Mouse (Mus musculus) bone marrow, adult 2 months (tissue): ENCODE measurements around the gene Rab6b. TPM values are rescaled to one million over a fixed set of nuclear protein-coding genes. Genes with fewer than 3 reads are reported as not detected.

Experiments
- H3K27ac ChIP-seq: fragments of 200-500 bp; 2 replicates; pipeline ENCODE4 v1.5.1; 2012; ENCODE audit warnings: low read depth, mild to moderate bottlenecking, control low read depth, inconsistent platforms, low read length; ENCODE audit not compliant: control insufficient read depth, poor library complexity, insufficient read depth
- H3K4me1 ChIP-seq: fragments of 200-500 bp; 2 replicates; pipeline ENCODE4 v1.6.1; 2011; ENCODE audit warnings: low read length; ENCODE audit not compliant: control insufficient read depth, insufficient read depth
- H3K4me3 ChIP-seq: fragments of 200-500 bp; replicated peaks from 2 replicates; pipeline ENCODE3; 2011; ENCODE audit warnings: mild to moderate bottlenecking, low read depth, low read length, control low read depth; ENCODE audit not compliant: control insufficient read depth
- CTCF ChIP-seq: fragments of 200-500 bp; IDR thresholded peaks from 2 replicates; pipeline ENCODE4 v1.5.1; 2011; ENCODE audit warnings: low read length, control low read depth; ENCODE audit not compliant: control insufficient read depth, insufficient read depth
- POLR2A ChIP-seq: fragments of 200-500 bp; IDR thresholded peaks from 2 replicates; pipeline ENCODE4 v1.6.1; 2011; ENCODE audit warnings: low read depth, mild to moderate bottlenecking, control low read depth, low read length, borderline replicate concordance; ENCODE audit not compliant: control insufficient read depth
- WGBS: fragments of 180-500 bp; shearing (Covaris S2); methylation state at CpG from one replicate; pipeline ENCODE4 v1.1.7; 2018; 5-methylcytosine and 5-hydroxymethylcytosine counted together
- polyA plus RNA-seq: library from polyadenylated mRNA; stranded (reverse); fragments of >200 nt; gene quantifications from 2 replicates; pipeline ENCODE4 v1.2.4, GENCODE M21; 2011; ENCODE audit warnings: low replicate concordance; ENCODE audit not compliant: missing spikeins, insufficient read depth, insufficient read length

Gene Rab6b
- polyA plus RNA-seq, 1 experiment = 1.3 TPM

DNA sequence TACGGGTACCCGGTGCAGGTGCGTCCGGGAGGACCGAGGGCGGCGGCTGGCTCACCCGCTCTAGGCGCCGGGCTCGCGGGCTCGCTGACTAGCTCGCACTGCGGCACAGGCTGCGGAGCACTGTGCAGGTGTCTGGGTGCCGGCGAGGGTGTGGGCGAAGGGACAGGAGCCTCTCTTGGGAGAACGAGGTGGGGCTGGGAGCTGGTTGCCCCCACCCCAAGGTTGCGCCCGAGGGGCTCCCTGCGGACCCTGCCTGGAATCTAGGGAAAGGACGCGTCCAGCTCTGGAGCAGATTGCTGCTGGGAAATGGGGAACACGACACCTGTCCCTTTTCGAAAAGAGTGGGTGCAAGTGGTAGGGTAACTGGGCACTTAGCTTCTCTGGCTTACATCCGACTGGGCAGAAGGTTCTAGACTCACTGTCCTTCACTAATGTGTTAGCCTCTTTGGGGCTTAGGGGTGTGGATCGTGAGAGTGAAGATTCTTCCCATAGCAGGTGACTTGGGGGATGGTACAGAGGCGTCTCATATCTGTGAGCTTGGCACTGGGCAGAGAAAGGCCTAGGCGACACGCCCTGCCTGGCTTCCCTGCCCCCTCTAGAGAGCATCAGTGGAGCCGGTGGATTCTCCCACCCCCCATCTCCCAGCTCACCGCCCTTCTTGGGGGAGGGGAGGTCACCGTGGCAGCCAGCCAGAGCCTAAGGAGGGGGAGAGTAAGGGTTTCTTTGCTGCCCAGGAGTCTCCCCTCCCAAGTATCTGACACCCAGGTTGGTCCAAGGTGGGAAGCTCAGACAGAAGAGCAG, 1.1 kb downstream of the Rab6b start:
- no peak overlapping the region for H3K4me3 ChIP-seq
- peaks cover 2% of the 10 kb centered on the region; the same call in 1 of the 2 replicates for H3K4me1 ChIP-seq
- no peak for TF ChIP-seq POLR2A
- no peak for TF ChIP-seq CTCF
- 9% methylated on average over 35 of the region's 35 CpGs for WGBS
- H3K27ac ChIP-seq = no peak overlapping the region

DNA sequence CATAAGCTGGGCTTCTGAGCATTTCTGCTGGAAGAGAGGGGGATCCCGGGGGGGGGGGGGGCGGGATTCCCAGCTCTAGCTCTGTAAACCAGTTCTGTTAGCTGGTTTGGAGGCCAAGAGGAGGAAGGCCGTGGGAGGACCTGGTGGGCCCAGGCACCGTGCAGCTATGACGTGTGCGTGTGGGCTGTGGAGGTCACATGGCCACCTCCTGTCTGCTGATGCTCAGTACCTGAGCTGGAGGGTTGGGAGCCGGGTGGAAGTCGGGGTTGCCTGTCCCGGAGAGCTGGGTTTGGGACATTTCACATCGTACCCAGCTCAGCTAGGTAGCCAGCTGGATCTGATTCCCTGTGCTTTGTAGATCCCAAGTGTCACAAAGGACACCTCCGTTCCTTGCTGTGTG, 1.8 kb downstream of the Rab6b start:
- TF ChIP-seq POLR2A = no peak
- TF ChIP-seq CTCF = no peak
- H3K4me1 ChIP-seq = peaks cover 2% of the 10 kb centered on the region; the same call in 1 of the 2 replicates
- WGBS = 68% methylated on average over 11 of the region's 11 CpGs
- no peak overlapping the region for H3K4me3 ChIP-seq
- H3K27ac ChIP-seq = no peak overlapping the region

DNA sequence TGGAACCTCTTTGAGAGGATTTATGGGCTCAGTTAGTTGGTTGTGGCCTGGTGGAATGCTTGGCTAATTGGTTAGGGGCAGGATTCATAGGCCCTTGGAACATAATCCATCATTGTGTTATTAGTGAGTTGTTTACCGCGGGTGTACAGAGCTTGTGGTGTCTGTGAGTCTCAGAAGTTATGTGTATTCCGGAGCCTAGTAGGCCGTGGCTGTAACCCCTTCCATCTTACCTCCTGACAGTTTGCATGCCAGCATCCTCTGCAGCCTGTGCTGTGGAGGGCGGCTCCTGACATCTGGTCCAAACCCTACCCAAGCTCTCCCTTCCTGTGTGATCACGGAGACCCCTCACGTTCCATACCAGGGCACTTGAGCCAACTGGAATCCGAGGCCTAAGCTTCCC, 2.7 kb downstream of the Rab6b start:
- no peak overlapping the region for H3K27ac ChIP-seq
- H3K4me3 ChIP-seq = no peak overlapping the region
- 86% methylated on average over 8 of the region's 8 CpGs for WGBS
- TF ChIP-seq CTCF = no peak
- TF ChIP-seq POLR2A = no peak
- H3K4me1 ChIP-seq = peaks cover 2% of the 10 kb centered on the region; the same call in 1 of the 2 replicates

DNA sequence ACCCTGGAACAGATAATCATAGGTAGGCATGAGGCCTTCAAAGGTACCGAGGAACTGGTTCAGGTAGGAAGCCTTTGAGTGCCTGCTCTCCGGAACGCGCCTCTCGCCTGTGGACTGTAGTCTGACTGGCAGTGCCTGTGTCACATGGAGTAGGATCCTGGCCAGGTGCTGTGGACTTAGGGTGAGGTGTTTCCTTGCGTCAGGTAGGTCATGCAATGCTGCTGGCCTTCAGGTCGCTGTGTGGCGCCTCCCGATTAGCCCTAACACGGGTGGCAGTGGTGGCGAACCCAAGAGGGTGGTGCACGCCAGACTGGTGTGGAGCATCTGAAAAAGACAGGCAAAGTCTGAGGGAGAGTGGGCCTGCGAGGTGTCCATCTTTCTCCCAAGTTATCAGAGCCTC, 3.3 kb downstream of the Rab6b start:
- TF ChIP-seq POLR2A (no peak), CTCF (no peak)
- Histone ChIP-seq H3K27ac (no peak overlapping the region), H3K4me3 (no peak overlapping the region), H3K4me1 (peaks cover 1% of the 10 kb centered on the region; the same call in 1 of the 2 replicates)
- 86% methylated on average over 13 of the region's 13 CpGs for WGBS

DNA sequence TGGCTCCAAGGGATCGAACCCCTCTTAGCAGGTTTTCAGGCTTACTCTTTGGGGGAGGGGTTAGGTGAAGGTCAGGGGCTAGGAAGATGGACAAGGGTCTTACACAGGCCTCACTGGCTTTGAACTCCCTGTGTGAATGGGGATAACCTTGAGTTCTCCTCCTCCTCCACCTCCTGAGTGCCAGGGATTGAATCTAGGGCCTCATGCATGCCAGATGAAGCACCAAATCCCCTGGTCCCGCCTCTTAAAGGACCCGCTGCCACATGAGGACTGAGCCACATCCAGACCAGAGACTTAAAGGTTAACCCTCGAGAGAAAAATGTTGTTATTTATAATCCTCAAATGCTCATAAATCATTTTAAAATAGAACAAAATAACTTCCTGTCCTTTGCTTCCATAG, 5.4 kb downstream of the Rab6b start:
- H3K4me3 ChIP-seq = no peak overlapping the region
- WGBS = 52% methylated on average over 4 of the region's 4 CpGs
- no peaks in the 10 kb centered on the region for H3K4me1 ChIP-seq
- TF ChIP-seq POLR2A (no peak), CTCF (no peak)
- H3K27ac ChIP-seq = no peak overlapping the region

DNA sequence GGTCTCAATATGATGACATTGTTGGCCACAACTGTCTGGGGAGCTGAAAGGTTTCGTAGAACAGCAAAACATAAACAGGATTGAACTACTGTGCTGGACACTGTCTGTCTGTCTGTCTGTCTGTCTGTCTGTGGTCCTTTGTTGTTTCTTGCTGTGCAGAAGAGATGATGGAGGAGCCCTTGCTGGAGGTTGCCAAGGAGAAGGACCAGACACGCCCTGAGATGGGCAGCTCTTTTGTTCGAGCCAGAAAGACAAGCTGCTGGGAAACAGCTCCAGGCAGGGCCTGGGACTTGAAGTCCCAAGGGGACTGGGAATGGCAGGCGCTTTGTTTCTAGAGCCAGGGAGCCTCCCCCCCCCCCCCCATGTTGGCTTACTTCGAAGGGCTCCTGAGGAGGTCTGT, 5.9 kb downstream of the Rab6b start:
- 73% methylated on average over 5 of the region's 5 CpGs for WGBS
- TF ChIP-seq POLR2A (no peak), CTCF (no peak)
- Histone ChIP-seq H3K4me1 (no peaks in the 10 kb centered on the region), H3K27ac (no peak overlapping the region), H3K4me3 (no peak overlapping the region)

DNA sequence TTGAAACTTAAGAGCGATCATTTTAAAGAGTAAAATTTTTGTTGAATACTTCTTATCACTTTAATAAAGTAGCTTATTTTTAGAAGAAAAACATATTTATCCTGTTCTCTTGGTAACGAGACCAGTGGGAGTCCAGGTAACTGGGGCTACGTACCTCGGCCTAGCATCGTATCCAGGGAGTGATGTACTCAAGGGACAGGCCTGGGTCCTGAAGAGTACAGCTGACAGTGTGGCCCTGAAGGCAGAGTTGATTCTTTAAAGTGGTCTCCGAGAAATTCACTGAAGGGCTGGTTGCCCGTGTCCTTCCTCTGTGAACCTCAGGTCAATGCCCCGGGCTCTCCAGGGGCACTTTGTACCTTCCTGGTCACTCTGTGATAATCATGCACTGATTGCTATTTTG, 6.4 kb downstream of the Rab6b start:
- Histone ChIP-seq H3K4me3 (no peak overlapping the region), H3K27ac (no peak overlapping the region), H3K4me1 (no peaks in the 10 kb centered on the region)
- TF ChIP-seq CTCF (no peak), POLR2A (no peak)
- 86% methylated on average over 8 of the region's 8 CpGs for WGBS

DNA sequence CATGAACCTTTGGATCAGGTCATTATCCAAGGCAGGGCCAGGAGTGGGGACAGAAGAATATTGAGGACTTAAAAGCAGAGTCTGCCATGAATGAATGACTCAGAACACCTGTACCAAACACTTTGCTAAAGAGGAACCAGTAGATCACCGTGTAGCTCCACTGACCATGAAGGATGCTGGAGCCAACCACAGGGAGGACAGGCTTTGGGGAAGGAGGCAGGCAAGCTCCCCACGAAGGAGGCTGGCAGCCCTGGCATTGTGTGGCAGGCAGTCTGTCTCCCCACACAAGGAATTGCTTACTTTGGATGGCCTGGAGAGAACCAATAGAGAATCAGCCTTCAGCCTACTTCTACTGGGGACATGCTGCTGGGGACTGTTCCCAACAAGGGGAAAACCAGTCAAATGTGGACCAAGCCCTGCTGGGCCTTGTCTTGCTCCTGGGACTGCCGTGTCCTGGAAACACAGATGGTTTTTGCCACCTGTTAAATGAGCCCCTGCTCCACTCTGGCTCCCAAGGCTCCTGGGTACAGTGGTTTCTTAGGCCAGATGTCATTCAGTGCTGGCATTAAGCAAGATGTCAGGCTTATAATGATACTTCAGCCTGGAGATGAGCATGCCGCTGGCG, 7.2 kb downstream of the Rab6b start:
- TF ChIP-seq CTCF (no peak), POLR2A (no peak)
- Histone ChIP-seq H3K4me1 (no peaks in the 10 kb centered on the region), H3K27ac (no peak overlapping the region), H3K4me3 (no peak overlapping the region)
- WGBS = 66% methylated on average over 5 of the region's 5 CpGs
